Mouse (Mus musculus) thymus, adult 2 months (tissue): ENCODE results near the gene Ccdc187.

Experiments used
- CTCF ChIP-seq: fragments of 200-500 bp; IDR thresholded peaks from 2 replicates; pipeline ENCODE4 v1.5.1; 2012; ENCODE audit warnings: mild to moderate bottlenecking, control low read depth, low read length, moderate library complexity, borderline replicate concordance; ENCODE audit not compliant: control insufficient read depth, poor library complexity, insufficient read depth; ENCODE audit errors: extremely low read depth
- POLR2A ChIP-seq: fragments of 200-500 bp; IDR thresholded peaks from 2 replicates; pipeline ENCODE4 v1.6.1; 2012; ENCODE audit warnings: mild to moderate bottlenecking, low read length, control low read depth, moderate library complexity; ENCODE audit not compliant: control insufficient read depth, poor library complexity, insufficient read depth; ENCODE audit errors: extremely low read depth

GRCm38 (mm10) chr2:26234771-26235170, 59.6 kb downstream of the Ccdc187 start:
- no peak for TF ChIP-seq CTCF
- no peak for TF ChIP-seq POLR2A
